Mouse (Mus musculus): ENCODE data around the gene Lamb1.

DNA sequence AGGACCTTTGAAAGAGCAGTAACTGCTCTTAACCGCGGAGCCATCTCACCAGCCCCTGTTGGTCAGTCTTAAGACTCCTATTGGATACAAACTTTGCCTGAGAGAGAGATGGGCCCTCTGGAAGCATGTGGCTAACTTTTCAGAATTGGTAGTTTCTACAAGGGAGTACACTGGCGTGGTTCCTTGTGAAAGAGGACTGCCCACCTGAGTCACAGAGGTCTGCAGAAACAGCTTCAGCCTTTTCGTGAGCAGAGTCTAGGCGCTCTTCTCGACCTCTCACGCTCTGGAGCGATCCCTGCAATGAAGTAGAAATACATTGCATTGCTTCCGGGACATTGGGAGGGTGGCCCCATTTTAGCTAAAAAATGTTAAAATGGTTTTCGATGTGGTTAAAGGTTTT lies 5.3 kb downstream of the Lamb1 start:
- TF ChIP-seq POLR2A (IDR thresholded peaks at IDR 0.05; ENCODE audit: extremely low read depth, insufficient read depth, low read length) (no peak), CTCF (IDR thresholded peaks at IDR 0.05; ENCODE audit: low read depth, low read length) (no peak)
